Mouse (Mus musculus) adrenal gland, postnatal 4 days (tissue): ENCODE results near the gene Idh3g. TPM values are rescaled to one million over a fixed set of nuclear protein-coding genes. Genes with fewer than 3 reads are reported as not detected.

Experiments
- DNase-seq, 2 experiments: peaks; one replicate each; pipeline ENCODE4 v3.0.0; 2021 to 2022; ENCODE audit warnings: low spot score in 2 of 2, mixed read lengths in 2 of 2
- long read RNA-seq, 2 experiments: library from polyadenylated mRNA; stranded (forward); transcript quantifications; one replicate each; pipeline ENCODE4 v2.0.0; 2021
- total RNA-seq, 2 experiments: library from RNA; stranded (reverse); gene quantifications; 2 replicates each; pipeline ENCODE4 v1.2.3; 2021

Gene Idh3g
- total RNA-seq = 100 to 1,000 TPM; 296 to 313 TPM
- long read RNA-seq, experiment 1, partial matches to known transcripts = 12 of 211 reads
- long read RNA-seq, experiment 1, other reads (novel, unspliced or antisense) = 198 of 211 reads
- long read RNA-seq, experiment 2, partial matches to known transcripts = 24 of 357 reads
- long read RNA-seq, experiment 2, other reads (novel, unspliced or antisense) = 333 of 357 reads

DNA sequence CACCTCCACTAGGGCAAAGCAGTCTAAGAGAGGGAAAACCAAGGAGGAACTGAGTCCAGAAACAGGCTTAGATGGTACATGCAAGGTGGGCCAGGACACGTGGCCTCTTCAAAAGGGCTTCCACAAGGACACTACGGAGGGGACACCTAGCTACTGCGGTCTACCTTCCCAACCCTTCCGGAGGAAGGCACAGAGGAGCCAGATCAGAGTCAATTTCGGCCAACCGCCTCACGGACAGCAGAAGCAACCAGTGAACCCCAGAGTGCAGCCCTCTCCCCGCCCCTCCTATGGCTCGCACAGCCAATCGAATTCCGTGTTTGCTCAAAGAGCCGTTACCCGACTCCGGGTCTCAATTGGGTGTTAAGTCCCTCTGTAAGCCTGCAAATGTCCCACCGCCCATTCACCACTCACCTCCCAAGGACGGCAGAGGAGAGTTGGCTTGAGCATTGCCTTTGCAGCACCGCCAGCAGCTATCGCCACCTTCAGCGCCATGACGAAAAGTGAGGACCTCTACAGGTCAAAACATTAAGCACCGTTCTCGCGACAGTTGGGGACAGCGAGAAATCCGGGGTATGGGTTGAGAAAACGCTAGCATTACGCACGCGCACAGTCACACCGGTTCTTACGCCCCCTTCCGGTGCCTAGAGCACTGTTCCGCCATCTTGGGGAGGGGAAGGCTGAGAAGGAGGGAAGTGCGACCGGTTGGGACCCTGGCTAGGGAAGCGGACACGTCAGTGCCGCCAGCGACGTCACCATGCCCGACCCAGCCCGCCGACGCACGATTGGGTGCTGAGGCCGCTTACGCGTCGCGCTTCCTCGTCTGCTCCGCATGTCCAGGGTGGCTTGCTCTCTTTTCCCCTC, at the start of gene Idh3g, which contains the start of gene Ssr4:
Idh3g (minus strand) TSS at position 534 of the 861 bp plus-strand sequence.
Ssr4 (plus strand) TSS at position 665 of the 861 bp plus-strand sequence.
- DNase-seq = peak; percentile 55 to 81

GRCm38 (mm10) chrX:73835731-73836130, 49.0 kb upstream of the Idh3g start:
- no peak for DNase-seq

GRCm38 (mm10) chrX:73824185-73825151, 37.8 kb upstream of the Idh3g start, which contains the start of gene Pdzd4:
Gene Pdzd4, minus strand, starts transcription at chrX:73824969.
- DNase-seq = peak; percentile 5 to 15

DNA sequence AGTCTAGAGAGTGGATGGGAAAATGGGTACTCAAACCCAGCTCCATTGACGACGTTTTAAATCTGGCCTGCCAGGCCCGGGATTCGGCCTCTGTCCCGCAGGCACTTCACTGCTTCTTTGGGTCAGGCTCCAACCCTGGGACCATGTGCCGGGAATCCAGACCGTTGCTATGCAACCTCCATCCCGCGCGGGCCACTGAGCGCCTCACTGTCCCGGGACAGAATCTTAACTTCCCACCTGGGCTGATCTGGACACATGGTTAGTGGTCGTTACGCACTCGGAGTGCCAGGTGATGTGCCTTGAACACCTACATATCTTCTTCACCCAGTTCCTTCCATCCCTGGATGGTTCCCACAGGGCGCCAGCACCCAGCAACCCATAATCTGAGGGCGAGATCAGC, 37.0 kb upstream of the Idh3g start:
- DNase-seq = no peak

GRCm38 (mm10) chrX:73816596-73817314, 30.1 kb upstream of the Idh3g start:
- no peak for DNase-seq

DNA sequence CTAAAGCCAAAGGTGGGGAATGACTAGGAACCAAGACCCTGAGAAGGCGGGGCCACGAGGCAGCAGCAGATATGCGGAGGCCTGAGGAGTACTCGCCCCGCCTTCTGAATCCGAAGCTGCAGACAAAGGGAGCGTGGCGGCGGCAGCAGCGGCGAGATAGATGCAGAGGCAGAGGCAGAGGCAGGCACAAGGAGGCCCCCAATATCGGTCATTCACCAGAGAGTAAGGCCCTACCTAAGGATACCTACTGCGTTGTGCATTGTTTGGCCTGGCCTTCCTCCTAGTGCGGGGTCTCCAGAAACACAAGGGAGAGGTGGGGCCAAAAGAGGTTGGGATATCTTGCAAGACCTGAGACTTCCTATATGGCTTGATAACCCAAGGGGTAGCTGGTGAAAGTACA, 28.4 kb upstream of the Idh3g start:
- DNase-seq = no peak

GRCm38 (mm10) chrX:73805814-73806213, 19.1 kb upstream of the Idh3g start:
- no peak for DNase-seq

GRCm38 (mm10) chrX:73798502-73798901, 11.8 kb upstream of the Idh3g start:
- DNase-seq = peak; percentile 41 to 44

GRCm38 (mm10) chrX:73797511-73797910, 10.8 kb upstream of the Idh3g start:
- DNase-seq = no peak

DNA sequence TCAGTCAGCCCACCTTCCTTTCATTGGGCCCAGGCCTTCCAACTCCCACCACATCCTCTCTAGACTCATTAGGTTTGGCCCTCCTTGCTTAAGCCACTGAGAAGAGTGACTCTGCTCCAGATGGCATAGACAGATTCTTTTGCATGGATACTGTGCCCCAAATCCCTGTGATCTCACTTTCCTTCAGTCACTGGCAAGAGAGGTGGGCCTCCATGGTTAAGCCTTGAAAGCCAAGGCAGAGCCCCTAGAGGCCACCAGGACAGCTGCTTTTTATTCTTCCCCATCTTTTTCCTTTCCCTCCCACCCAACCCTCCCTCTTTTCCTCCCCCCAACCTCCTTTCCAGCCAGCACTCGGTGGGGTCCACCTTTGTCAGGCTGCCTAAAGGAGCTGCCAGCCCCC, 6.8 kb upstream of the Idh3g start:
- no peak for DNase-seq

DNA sequence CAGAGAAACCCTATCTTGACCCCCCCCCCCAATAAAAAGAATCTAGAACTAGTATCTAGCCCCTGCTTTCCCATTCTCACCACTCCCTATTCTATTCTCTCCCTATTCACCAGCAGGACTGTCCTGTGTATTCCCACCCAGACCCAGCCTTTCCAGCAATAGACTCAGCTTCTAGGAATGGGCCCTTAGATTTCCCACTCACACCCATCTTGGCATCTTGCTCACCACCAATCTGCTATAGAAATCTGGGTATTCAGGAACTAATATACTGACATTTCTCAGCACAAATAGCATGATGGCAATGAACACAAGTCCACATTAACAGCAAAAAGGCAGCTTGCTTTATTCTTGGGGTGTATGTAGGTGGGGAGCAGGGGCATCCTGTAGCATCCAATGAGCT, 6.3 kb upstream of the Idh3g start:
- no peak for DNase-seq

GRCm38 (mm10) chrX:73788501-73788900, 1.8 kb upstream of the Idh3g start:
- DNase-seq = no peak

- DNase-seq = no peak
Measured at GRCm38 (mm10) chrX:73787225-73787558, 495 bp upstream of the Idh3g start.

GRCm38 (mm10) chrX:73785666-73786065, 1.0 kb downstream of the Idh3g start:
- DNase-seq = no peak

GRCm38 (mm10) chrX:73782227-73782626, 4.5 kb downstream of the Idh3g start:
- no peak for DNase-seq

GRCm38 (mm10) chrX:73774802-73775483, 11.8 kb downstream of the Idh3g start:
- DNase-seq = no peak

- DNase-seq = no peak
Measured at GRCm38 (mm10) chrX:73774168-73774760, 12.4 kb downstream of the Idh3g start, which contains the start of gene Srpk3. Gene Srpk3, plus strand, starts transcription at chrX:73774405.

DNA sequence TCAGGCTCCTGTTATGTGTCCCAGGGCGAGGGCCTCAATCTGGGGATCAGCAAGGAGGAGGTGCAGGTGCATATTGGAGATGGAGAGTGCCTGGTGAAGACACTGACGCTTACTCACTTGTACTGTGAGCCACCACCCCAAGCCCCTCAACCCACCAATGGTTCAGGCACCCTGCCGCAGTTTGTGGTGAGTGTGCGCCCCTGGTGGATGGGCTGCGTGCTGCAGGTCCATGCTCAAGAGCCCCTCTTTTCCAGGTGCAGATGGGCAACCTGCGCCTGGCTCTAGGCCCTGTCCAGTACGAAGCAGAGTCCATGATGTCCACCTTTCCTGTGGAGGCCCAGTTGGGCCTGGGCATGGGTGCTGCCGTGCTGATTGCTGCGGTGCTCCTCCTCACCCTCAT, 19.4 kb downstream of the Idh3g start:
- DNase-seq = no peak

DNA sequence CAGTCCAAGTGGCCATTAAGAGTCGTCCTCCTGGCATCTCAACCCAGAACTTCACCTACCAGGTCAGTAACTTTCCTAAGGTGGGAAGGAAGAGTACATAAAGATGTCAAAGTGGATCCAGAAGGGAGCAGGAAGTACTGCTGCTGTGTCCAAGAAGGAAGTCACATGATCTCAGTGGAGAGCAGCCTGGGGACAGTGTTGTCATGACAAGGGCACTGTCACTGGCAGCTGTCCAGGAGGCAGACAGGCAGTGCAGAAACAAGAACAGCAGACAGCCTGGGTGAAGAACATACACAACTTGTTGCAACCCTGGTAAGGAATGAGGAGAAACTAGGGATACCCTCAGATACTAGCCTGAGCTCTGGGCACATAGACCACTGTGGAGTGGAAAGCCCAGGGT, 21.4 kb downstream of the Idh3g start:
- peak in 1 of 2 experiments; percentile 25 for DNase-seq
